Mouse (Mus musculus) mouse trophoblast stem cell (cell line): ENCODE results near the gene Ovol1.

Experiments
- in situ Hi-C, 2 experiments: fragments of 300-500 bp; cut with MseI, MboI; formaldehyde crosslinking; loops; 2 replicates in 1 of 2; 3 replicates in 1 of 2; pipeline ENCODE4 v1.15.1; 2025

Ovol1 gene

GRCm38 (mm10) chr19:5568470-5569140 lies 8.2 kb upstream of the Ovol1 start:
- in situ Hi-C loops, result loop anchor here (5.0 kb wide), 2 partner anchors 36 to 41 kb away; no protein-coding TSS in a partner anchor

- in situ Hi-C loops, result loop anchor here (5.0 kb wide), 2 partner anchors 36 to 41 kb away; no protein-coding TSS in a partner anchor
These were observed 7.4 kb upstream of the Ovol1 start, which contains the start of gene Ap5b1 for GRCm38 (mm10) chr19:5567534-5568469. Ap5b1 (plus strand) TSS chr19:5568025.

- in situ Hi-C loops, result loop anchor here (5.0 kb wide), 2 partner anchors 35 to 40 kb away; no protein-coding TSS in a partner anchor
These were observed 6.7 kb upstream of the Ovol1 start for GRCm38 (mm10) chr19:5567180-5567533.

GRCm38 (mm10) chr19:5566316-5566715 lies 5.9 kb upstream of the Ovol1 start:
- in situ Hi-C loops, result loop anchor here (5.0 kb wide), 2 partner anchors 34 to 39 kb away; no protein-coding TSS in a partner anchor

- in situ Hi-C loops, result no loop called here
These were observed 2.3 kb upstream of the Ovol1 start for GRCm38 (mm10) chr19:5562776-5563175.

GRCm38 (mm10) chr19:5561886-5562285 lies 1.4 kb upstream of the Ovol1 start:
- in situ Hi-C loops, result no loop called here

GRCm38 (mm10) chr19:5561252-5561790 lies 875 bp upstream of the Ovol1 start:
- in situ Hi-C loops, result no loop called here

- in situ Hi-C loops, result no loop called here
These were observed 602 bp downstream of the Ovol1 start for GRCm38 (mm10) chr19:5559631-5560456.

GRCm38 (mm10) chr19:5559229-5559628 lies 1.2 kb downstream of the Ovol1 start:
- in situ Hi-C loops, result no loop called here

GRCm38 (mm10) chr19:5558770-5559169 lies 1.7 kb downstream of the Ovol1 start:
- in situ Hi-C loops, result no loop called here

- in situ Hi-C loops, result no loop called here
These were observed 2.3 kb downstream of the Ovol1 start for GRCm38 (mm10) chr19:5558169-5558568.

GRCm38 (mm10) chr19:5554212-5554611 lies 6.2 kb downstream of the Ovol1 start:
- in situ Hi-C loops, result no loop called here

GRCm38 (mm10) chr19:5553802-5554201 lies 6.6 kb downstream of the Ovol1 start:
- in situ Hi-C loops, result no loop called here

GRCm38 (mm10) chr19:5547471-5548056 lies 12.9 kb downstream of the Ovol1 start:
- in situ Hi-C loops, result no loop called here

GRCm38 (mm10) chr19:5544031-5544430 lies 16.4 kb downstream of the Ovol1 start:
- in situ Hi-C loops, result no loop called here

GRCm38 (mm10) chr19:5543362-5543761 lies 17.1 kb downstream of the Ovol1 start:
- in situ Hi-C loops, result no loop called here

- in situ Hi-C loops, result no loop called here
These were observed 21.7 kb downstream of the Ovol1 start for GRCm38 (mm10) chr19:5538786-5539185.

GRCm38 (mm10) chr19:5532520-5532919 lies 27.9 kb downstream of the Ovol1 start:
- in situ Hi-C loops, result loop anchor here in 1 of 2 experiments (5.0 kb wide), 1 partner anchor 35 kb away; the partner anchor contains the start of gene Ap5b1

GRCm38 (mm10) chr19:5530138-5530524 lies 30.3 kb downstream of the Ovol1 start:
- in situ Hi-C loops, result loop anchor here in 1 of 2 experiments (5.0 kb wide), 1 partner anchor 37 kb away; the partner anchor contains the start of gene Ap5b1

- in situ Hi-C loops, result loop anchor here (5.0 kb wide), 1 partner anchor 38 kb away; the partner anchor contains the start of gene Ap5b1 (in 2 of the 2)
These were observed 30.9 kb downstream of the Ovol1 start for GRCm38 (mm10) chr19:5529325-5530137.
